Mouse (Mus musculus): ENCODE data around the gene Psmb7.

DNA sequence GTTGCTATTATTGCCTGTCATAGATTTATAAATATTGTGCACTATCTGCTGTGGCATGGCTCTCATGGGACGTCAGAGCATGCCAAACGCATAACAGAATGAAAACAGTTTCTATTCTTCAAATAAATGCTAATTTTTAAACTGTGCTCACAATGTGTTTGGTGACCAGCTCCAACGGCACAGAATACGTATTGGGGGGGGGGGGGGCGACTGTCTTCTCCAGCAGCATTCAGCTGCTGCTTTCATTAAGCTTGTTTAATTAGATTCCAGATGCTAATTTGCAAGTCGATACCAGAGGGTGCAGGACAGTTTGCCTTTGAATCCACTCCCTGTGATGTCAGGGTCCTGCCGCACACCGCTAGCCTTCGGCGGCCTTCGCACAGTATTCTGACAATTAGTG lies 34.6 kb downstream of the Psmb7 start:
- TF ChIP-seq CTCF (IDR thresholded peaks at IDR 0.05; ENCODE audit: control insufficient read depth, insufficient read depth, insufficient read length) (no peak), USF1 (IDR thresholded peaks at IDR 0.05; ENCODE audit: low read depth) (no peak)

Data from C2C12 (cell line).